Mouse (Mus musculus): ENCODE results near the gene Cntn4. TPM values are rescaled to one million over a fixed set of nuclear protein-coding genes. Genes with fewer than 3 reads are reported as not detected.

The Cntn4 gene
- total RNA-seq, 2 experiments from 2014 or later: 17.4 to 22.5 TPM

DNA sequence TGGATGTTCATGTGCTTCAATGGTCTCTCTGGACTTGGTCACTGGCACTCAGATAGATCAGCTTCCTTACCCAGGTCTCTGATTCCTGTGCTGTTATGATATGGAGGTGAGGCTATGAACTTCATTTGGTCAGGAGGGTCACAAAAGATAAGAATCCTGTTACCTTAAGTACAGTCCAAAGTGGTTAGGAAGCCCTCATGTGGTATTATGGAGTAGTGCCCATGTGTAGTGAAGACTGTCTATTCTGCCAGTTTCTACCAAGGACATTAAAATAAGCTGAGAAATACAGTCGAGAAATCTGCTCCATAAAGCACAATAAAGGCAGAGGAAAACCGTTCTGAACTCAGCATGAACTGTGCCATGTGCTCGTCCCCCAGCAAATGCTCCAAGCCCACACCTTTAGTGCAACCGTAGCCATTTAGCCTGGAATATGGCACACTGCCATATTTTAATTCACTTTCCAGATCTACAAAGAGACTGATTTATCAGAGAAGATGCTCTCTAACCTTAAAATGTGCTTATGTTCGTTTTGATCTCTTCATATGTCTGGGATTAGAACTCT, 943.8 kb downstream of the Cntn4 start:
- DNase-seq (ENCODE audit: low spot score in 2 of 2): no peak

DNA sequence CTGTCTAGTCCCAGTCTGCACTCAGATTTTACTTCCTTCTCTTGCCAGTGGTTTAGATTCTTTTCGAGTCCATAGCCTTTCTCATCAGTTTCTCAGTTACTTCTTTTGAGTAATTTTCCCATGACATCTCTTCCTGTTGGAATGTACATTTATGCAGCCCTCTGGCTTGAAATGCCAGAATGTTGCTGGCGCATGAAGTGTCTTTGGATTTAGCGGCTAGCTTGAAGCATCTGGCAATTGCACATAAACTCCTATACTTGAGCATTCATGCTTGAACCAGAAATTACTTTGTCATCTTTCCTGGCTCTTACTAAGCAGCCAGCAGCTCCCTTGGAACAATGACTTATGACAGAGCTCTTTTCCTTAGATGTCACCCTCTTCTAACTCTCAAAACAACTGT, 965.6 kb downstream of the Cntn4 start:
- no peak for DNase-seq (ENCODE audit: low spot score in 2 of 2)

DNA sequence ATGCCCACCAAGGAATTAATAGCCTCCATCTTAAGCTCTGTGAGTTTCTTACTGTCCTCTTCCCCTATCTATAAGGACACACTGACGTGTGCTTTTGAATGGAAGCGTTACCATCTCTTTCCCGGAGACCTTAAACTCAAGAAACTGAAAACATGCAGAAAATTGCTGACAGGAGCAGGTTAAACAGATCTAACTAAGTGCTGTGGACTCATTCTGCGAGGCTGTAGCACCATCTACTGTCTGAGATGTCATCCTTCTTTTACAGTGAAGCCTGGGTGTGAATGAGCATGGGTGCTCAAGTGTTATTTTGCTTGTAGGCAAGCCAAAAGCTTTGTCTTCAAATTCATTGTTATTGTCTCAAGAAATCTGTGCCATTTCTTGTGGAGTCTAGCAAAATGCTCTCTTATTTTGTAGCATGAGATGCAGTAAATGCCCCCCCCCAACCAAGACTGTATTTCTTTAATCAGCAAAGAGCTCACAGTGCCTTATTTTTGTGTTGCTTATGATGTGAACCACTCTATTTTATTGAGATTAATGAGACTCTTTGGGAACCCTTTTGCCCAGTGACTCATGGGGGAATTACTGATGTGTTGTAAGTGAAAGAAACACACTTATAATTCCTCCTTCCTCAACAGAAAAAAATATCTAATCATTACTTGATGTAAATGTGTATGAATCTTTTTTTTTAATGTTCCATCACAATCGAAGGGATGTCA, 968.2 kb downstream of the Cntn4 start:
- DNase-seq (ENCODE audit: low spot score in 2 of 2): peak; percentile 53 to 81

DNA sequence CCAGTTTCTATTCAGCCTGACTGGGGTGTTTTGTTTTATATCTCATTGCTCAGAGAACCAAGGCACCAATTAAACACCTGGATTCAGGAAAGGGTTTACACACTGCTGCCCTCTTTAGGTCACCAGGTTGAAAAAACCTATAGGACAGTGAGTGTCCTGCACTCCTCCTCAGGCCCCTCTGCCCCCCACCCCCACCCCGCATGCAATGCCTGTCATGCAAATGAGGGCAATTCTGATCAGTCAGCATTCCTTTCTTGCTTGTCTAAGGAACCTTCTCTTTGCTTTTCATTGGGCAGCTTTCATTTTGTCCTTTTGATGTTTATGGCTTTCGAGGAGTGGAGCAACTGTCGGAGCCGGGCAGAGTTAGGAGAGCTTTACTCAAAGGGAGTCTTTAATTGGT, 969.5 kb downstream of the Cntn4 start:
- no peak for DNase-seq (ENCODE audit: low spot score in 2 of 2)

DNA sequence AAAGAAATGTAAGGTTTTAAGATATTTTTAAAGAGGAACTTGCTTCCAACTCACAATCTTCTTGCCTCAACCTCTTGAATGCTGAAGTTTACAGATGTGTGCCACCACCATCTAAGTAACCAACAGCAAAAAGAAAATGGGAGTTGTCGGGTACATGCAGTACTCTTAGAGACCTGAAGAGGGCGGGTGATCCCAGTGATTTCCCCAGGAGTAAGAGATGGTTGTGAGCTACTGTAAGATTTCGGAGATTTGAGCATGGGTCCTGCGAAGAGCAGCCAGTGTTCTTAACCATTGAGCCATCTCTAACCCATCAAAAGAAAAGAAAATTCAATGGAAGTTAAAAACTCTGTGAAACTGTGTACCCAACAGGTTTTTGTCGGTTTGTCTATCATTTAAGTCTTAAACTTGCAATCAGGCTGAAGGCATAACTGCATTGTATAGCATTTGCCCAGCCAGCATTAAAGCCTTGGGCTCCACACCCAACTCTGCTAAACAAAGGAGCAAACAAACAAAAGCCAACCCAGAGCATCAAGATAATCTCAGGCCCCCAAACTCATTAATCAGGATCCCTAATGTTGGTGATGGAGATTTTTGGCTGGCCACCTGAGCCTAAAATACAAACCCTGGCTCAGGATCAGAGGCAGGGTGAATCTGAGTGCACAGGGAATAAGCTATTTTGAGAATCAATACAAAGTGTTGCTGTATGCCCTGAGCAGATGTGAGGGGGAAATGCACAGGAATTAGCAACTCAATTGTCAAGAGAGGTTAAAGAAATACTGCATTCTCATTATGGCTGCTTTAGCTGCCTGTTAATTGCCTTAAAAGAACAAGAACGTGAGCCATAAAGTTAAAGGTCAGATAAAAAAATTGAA, 986.6 kb downstream of the Cntn4 start:
- DNase-seq (ENCODE audit: low spot score in 2 of 2): peak in 1 of 2 experiments; percentile 31

DNA sequence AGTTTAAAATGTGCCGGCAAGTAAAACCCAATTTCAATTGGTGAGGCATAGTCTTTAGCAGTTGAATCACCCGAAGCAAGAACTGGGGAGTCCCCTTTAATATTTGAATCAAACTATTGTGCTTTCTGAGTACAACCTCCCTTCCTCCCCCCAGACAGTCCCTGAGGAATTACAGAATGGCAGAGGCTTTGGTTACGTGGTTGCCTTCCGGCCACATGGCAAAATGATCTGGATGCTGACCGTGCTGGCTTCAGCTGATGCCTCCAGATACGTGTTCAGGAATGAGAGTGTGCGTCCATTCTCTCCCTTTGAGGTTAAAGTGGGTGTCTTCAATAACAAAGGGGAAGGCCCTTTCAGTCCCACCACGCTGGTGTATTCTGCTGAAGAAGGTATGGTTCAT, 998.1 kb downstream of the Cntn4 start:
- DNase-seq (ENCODE audit: low spot score in 2 of 2): no peak

DNA sequence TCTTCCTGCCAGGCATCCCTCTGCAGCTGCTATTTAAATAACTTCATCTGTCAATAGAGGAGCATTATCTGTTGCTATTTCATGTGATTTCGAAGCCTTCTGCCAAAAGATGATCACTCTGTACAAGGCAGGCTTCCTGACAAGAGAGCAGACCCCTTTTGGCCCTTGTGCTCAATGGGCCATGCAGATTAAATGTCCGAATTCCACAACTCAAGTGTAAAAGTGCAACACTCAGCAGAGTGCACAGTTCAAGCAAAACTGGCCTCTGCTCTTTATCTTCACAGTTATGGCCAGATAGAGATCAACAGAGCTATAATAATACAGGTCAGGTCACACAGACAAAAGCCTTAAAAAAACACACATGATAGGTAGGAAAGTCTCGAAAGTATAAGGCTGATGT, 1024.5 kb downstream of the Cntn4 start:
- DNase-seq (ENCODE audit: low spot score in 2 of 2): no peak

DNA sequence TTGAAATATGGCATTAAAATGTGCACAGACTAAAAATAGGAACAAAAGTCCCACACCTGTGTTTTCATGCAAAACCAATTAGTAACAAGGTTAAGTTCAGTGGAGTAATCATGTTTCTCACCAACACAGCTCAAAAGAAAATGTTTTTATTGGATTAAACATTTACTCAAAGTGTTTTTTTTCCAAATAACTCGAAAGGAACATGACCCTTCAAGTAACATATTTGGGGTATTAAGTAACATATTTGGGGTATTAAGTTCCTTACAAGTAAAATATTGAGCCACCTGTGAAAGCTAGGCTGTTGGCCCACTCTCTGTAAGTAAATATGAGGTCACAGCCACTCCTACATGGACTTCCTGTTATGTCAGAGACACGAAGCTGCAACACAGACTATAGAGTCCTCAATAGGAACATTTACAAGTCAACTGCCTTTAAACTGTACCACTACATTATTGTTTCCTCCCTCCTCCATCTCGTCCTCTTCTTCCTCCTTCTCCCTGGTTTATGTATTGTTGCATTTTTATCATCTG, 1028.1 kb downstream of the Cntn4 start:
- no peak for DNase-seq (ENCODE audit: low spot score in 2 of 2)

DNA sequence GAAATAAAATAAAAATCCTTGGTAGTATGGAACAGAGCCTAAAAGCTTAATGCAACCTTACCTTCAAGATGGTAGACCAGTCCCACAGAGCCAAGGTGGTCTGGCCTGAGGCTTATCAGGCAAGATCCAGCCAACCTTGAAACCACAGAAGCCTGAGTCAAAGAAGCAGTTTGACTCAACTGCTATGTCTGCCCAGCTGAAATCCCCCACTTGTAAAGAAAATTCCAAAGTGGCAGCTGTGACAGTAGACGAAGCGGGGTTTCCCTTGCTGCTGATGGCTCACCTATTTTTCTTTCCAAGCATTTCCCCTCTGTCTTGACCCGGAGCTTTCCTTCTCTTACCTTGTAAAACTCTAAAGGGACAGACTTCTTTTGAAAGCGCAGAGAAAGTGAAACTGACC, 1048.2 kb downstream of the Cntn4 start:
- DNase-seq (ENCODE audit: low spot score in 2 of 2): no peak

DNA sequence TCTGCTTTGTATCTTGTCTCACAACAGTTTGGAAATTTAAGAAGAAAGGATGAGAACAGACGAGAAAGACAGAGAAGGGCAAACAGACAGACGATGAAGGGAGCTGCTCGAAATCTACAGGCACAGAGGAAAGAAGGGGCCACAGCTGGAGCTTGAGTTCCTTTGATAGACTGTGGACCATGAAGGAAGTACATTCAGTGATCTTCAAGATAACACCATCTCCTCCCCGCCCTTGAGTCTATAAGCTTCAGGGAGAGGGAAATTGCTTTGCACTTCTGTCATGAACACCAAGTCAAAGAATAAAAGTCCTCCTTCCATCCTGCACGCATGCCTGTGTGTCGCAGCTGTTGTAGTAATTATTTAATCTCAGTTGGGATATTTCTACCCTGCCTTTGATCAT, 1048.6 kb downstream of the Cntn4 start:
- DNase-seq (ENCODE audit: low spot score in 2 of 2): no peak

DNA sequence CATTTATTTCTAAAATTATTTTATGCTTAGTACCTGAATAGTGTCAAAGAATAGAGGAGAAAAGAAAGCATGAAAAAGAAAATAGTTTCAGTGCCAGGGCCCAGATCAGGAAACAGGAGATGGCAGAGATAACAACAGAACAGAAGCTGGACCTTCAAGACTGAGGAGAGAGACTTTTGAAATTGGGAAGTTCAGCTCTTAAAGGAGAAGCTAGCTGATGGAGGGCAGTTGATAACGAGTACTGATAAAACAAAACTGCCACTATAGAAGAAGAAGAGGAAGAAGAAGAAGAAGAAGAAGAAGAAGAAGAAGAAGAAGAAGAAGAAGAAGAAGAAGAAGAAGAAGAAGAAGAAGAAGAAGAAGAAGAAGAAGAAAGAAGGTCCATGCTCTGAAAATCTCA, 1050.2 kb downstream of the Cntn4 start:
- DNase-seq (ENCODE audit: low spot score in 2 of 2): no peak

DNA sequence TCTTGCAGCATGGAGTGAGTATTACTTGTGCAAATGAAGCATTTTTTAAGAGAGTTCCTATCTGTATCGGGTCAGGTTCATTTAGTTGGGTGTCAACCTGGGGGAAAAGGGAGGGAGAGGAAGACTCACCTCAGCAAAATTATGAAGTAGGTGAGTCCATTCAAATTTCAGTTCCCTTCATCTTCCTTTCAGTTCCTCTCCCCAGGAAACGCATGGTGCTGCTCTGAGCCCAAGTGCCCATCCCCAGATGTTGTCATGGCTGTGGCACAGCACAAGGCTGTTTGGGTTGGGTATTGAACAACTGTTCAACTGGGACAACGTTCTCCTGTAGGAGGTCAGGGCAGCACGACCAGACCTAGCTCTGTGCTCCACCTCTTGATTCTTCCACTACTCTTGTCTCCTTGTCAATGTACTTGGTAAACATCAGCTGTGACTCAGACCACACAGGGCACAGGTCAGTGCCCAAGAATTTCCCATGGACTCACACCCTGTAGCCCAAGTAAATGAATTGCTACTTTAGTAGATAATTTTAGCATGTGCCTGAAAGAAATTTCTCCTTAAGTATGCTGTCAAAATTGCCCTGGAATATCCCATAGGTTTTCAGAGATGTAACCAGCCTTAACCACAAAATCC, 1052.3 kb downstream of the Cntn4 start:
- no peak for DNase-seq (ENCODE audit: low spot score in 2 of 2)

DNA sequence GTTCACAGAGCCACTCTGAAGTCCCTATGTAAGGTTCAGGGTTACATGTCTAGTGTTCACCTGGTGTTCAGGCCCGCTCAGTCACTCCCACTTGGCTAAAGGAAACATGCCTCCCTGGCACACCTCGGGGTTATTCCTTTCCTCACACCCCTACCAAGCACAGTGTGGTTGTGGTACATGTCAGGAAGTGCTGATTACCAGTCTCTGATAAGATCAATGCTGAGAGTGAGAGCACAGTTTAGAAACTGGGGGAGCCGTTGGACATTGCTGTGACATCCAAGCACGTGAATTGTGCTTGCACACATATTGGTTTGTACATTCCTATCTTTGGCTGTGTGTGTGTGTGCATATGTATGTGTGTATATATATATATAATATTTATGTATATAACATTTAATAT, 1055.1 kb downstream of the Cntn4 start:
- no peak for DNase-seq (ENCODE audit: low spot score in 2 of 2)

DNA sequence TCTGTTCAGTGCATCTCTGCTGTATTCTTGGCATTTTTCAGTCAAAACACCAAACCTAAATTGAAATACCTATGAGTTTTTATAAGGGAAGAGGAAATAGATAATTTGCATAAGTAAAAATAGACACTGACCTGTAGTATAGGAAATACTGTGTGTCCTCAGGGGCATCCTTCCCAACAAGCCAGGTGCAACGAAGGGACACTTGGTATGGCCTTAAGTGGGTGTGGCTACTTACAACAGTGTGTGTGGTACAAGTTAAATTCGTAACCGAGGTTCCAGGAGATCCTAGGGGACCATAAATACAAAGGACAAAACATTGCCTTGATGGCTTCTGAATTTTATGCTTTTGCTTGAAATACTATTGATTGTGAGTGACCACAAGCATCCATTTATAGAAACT, 1060.8 kb downstream of the Cntn4 start:
- no peak for DNase-seq (ENCODE audit: low spot score in 2 of 2)

DNA sequence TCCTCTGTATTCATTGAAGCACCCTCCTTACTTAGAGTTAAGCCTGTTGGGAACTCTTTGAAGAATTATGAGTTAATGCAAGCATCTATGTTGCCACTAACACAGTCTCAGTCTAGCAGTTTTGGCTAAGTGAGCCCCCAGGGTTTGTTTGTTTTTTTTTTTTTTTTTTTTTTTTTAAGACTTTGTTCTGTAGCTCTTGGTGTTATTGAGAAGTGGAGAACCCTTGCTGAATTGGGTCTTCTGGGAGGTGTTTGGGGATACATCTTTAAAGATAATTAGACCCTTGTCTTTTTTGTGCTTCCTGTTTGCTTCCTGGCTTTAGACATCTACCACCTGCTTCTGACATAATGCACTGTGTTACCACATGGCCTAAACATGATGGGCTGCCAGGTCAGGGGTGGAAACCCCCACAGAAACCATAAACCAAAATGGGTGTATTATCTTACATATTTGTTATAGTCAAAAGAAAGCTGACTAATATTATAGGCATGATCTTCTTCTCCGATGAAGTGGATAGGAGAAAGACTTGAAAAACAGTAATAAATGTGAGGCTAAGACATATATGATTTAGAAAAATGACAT, 1062.9 kb downstream of the Cntn4 start:
- no peak for DNase-seq (ENCODE audit: low spot score in 2 of 2)

DNA sequence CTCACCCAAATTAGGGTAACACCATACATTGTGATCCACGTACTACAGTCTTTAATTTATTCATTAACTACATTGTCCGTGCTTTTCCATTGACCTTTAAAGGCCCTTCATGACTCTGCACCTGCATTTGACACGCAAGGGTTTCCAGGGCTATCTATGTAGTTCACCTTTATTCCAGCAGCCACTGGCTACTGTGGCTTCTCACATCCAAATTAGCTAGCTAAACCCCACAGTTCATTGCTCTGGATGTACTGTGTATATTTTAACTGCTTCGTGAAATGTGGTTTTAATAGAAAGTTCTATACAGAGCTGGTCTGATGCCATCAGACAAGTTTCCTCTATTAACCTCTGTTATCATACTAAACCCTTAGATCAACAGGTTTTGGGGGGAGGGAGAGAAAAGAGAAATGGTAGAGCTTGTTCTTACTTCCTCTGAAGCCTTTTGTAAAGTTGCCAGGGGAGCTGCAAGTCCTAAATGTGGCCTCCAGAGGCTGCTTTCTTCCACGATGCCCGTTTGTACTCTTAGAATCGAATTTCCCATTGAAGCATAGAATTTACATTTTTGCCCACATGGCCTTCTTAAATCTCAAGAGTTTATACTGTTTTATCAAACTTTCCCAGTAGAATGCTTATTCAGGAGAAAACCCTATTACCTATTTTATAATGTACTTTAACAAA, 1066.2 kb downstream of the Cntn4 start:
- DNase-seq (ENCODE audit: low spot score in 2 of 2): no peak

DNA sequence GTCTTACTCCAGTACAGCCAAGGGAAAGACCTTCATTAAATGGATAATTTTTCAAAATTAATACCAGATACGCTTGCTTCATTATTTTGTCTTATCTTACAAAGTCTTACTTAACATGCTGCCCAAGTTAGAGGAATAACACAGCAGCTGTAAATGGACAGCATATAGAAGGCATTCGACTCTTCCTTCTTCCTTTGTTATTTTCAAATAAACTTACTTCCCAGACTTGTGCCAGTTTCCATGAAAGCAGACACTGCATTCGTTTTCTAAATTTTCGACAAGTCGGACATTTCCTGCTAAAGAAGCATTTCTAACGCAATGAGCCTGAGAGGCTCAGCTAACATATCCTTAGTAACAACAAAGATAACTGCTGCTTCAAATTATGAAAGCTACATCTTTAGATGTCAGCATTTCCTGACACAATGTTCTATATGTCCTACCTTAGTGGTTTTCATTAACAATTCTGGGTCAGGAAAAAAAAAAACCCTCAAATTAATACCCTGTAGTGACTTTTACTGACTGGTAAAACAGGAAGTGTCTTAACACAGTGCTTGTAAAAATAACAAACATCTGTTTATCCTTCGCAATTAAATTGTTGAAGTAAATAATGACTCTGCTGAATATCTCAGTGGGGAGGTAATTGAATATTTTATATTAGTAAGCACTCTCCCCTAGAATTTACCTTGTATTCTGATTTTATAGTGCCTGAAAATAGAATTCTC, 1068.4 kb downstream of the Cntn4 start:
- no peak for DNase-seq (ENCODE audit: low spot score in 2 of 2)

DNA sequence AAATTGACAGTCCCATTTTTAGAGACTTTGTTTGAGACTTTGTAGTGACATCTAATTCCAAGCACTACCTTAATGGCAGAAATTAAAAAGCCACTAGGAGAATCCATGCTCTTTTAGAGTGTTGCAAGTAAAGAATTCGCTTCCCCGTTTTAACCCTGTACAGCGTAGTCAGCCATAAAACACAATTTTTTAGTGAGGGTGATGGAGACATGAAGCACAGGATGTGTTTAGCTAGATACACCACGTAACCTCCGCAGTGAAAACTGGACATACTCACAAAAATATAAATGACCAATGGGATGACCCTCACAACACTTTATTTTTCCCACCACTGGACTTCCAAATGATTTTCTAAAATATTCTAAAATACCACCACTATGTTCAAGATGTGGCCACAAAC, 1069.8 kb downstream of the Cntn4 start:
- no peak for DNase-seq (ENCODE audit: low spot score in 2 of 2)

DNA sequence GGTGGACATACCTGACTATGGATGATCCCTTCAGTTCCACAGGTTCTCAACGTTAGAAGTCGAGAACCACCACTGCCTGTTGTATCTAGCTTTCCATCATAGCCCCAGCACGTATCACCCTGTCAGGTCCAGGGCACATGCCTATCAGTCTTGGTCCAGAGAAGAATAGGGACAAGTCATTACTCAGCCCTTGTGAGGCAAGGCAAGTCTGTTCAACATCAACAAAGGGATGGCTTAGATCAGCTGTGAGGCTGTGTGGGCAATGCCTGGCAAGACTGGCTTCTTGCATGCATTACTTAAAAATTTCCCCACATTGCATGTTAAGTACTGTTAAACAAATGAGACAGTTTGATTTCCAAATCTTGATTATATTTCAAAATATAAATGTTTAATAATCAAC, 1070.3 kb downstream of the Cntn4 start:
- no peak for DNase-seq (ENCODE audit: low spot score in 2 of 2)
